8 mouse cellular contexts compared by ENCODE assay signal in the genomic region with DNA sequence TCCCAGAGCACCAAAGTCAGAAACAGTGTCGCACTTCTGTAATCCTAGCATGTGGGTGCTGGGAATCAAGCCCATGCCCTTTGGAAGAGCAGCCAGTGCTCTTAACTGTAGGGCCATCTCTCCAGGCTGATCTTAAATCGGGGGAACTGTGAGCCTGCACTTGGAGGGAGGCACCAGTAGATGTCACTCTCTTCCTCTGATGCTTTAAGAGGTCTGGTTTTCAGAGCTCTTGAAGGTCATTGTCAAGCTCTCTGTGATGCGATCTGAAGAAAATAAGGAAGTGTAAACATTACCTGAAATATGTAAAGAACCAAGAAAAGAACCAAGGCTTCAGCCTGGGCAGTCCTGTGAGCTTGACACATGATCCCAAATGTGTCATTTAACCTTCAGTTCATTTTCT. TPM values are rescaled to one million over a fixed set of nuclear protein-coding genes. Genes with fewer than 3 reads are reported as not detected.
DNase-seq lines count a peak whose midpoint lies in the region; ATAC-seq lines count a peak whose summit lies in the region.

No protein-coding gene starts in this region.

- intact Hi-C loops in left cerebral cortex, postnatal 25 days (cut with DNase I) = loop anchor here (5.0 kb wide), 4 partner anchors 154 to 376 kb away; no protein-coding TSS in a partner anchor

- 15% methylated on average over 3 of the region's 3 CpGs for WGBS in hindbrain, embryonic 16.5 days
- 14% methylated on average over 3 of the region's 3 CpGs for WGBS in neural tube, embryonic 14.5 days

- no peak overlapping the region for H3K9ac ChIP-seq in hindbrain, embryonic 16.5 days (ENCODE audit: low read depth, low read length)
- H3K9ac ChIP-seq in neural tube, embryonic 14.5 days (replicated peaks; ENCODE audit: low read depth, low read length) = no peak overlapping the region

- H3K9me3 ChIP-seq in hindbrain, embryonic 16.5 days (ENCODE audit: control insufficient read depth, low read length) = no peaks in the 10 kb centered on the region
- no peaks in the 10 kb centered on the region for H3K9me3 ChIP-seq in neural tube, embryonic 14.5 days (ENCODE audit: control insufficient read depth, low read length)

- H3K27me3 ChIP-seq in hindbrain, embryonic 16.5 days (replicated peaks; ENCODE audit: control insufficient read depth, insufficient read depth, low read length) = no peaks in the 10 kb centered on the region
- no peaks in the 10 kb centered on the region for H3K27me3 ChIP-seq in neural tube, embryonic 14.5 days (ENCODE audit: control insufficient read depth, insufficient read depth, low read length)

- DNase-seq in ovary, postnatal 14 days (ENCODE audit: low spot score) = peak; percentile 21
- DNase-seq in ovary, postnatal 10 days (ENCODE audit: low spot score) = no peak
- DNase-seq in left cerebral cortex, postnatal 25 days (ENCODE audit: low spot score in 2 of 2) = peak; percentile 57 to 79
- no peak for DNase-seq in urinary bladder, postnatal 25 days (ENCODE audit: low spot score)

- H3K27ac ChIP-seq in hindbrain, embryonic 16.5 days (ENCODE audit: low read depth, low read length) = no peak overlapping the region
- H3K27ac ChIP-seq in neural tube, embryonic 14.5 days (ENCODE audit: low read depth, low read length) = no peak overlapping the region

- no peaks in the 10 kb centered on the region for H3K36me3 ChIP-seq in hindbrain, embryonic 16.5 days (ENCODE audit: control insufficient read depth, insufficient read depth, low read length)
- H3K36me3 ChIP-seq in neural tube, embryonic 14.5 days (ENCODE audit: control insufficient read depth, insufficient read depth, low read length) = no peaks in the 10 kb centered on the region

- no peak overlapping the region for H3K4me2 ChIP-seq in hindbrain, embryonic 16.5 days (ENCODE audit: low read length)
- no peak overlapping the region for H3K4me2 ChIP-seq in neural tube, embryonic 14.5 days (ENCODE audit: low read depth, low read length)

- no peak overlapping the region for H3K4me3 ChIP-seq in hindbrain, embryonic 16.5 days (ENCODE audit: low read length)
- no peak overlapping the region for H3K4me3 ChIP-seq in neural tube, embryonic 14.5 days (ENCODE audit: low read depth, low read length)

- peak; percentile 83 for ATAC-seq in activated CD4-positive, CD25-positive, alpha-beta regulatory T cell, adult 4 months
- ATAC-seq in common myeloid progenitor, adult 5-6 weeks (replicated peaks; ENCODE audit: low read depth, poor library complexity, severe bottlenecking) = peak; percentile 93
- peak; percentile 83 for ATAC-seq in hindbrain, embryonic 16.5 days
- peak; percentile 71; the same call in 1 of the 2 replicates for ATAC-seq in neural tube, embryonic 14.5 days (ENCODE audit: low read depth)

- no peaks in the 10 kb centered on the region for H3K4me1 ChIP-seq in hindbrain, embryonic 16.5 days (ENCODE audit: control insufficient read depth, insufficient read depth, low read depth, low read length)
- no peaks in the 10 kb centered on the region for H3K4me1 ChIP-seq in neural tube, embryonic 14.5 days (ENCODE audit: control insufficient read depth, insufficient read depth, low read length)

RNA-seq across cellular contexts. Expression of gene Gnb5, which starts 23.3 kb away (rescaled TPM):
- 10 to 100 TPM in 1 of 2 experiments, 1 to 10 TPM in 1; 7.4 to 10.3 TPM for polyA plus RNA-seq in activated CD4-positive, CD25-positive, alpha-beta regulatory T cell, adult 4 months (2017; shearing (Covaris generic))
- 2.2 and 3.0 TPM in 2 replicates for total RNA-seq in common myeloid progenitor, adult 5-6 weeks (2017)
- polyA plus RNA-seq in hindbrain, embryonic 16.5 days (2015; fragmentation: Nextera tagmentation; extraction: Ambion mirVana) = 89.1 and 97.7 TPM in 2 replicates
- 100 to 1,000 TPM; 151 to 154 TPM for total RNA-seq in left cerebral cortex, postnatal 25 days (2021)
- 103 and 113 TPM in 2 replicates for polyA plus RNA-seq in neural tube, embryonic 14.5 days (2014; fragmentation: Nextera tagmentation; extraction: Ambion mirVana)

RNA-seq across cellular contexts. Expression of gene Myo5c, which starts 51.0 kb away (rescaled TPM):
- not detected for polyA plus RNA-seq in activated CD4-positive, CD25-positive, alpha-beta regulatory T cell, adult 4 months (2017; shearing (Covaris generic))
- total RNA-seq in common myeloid progenitor, adult 5-6 weeks (2017) = 0.63 and 1.1 TPM in 2 replicates
- polyA plus RNA-seq in hindbrain, embryonic 16.5 days (2015; fragmentation: Nextera tagmentation; extraction: Ambion mirVana) = 0.41 and 0.51 TPM in 2 replicates
- total RNA-seq in left cerebral cortex, postnatal 25 days (2021) = 1 to 10 TPM; 3.0 to 4.2 TPM
- polyA plus RNA-seq in neural tube, embryonic 14.5 days (2014; fragmentation: Nextera tagmentation; extraction: Ambion mirVana) = 0.40 and 0.84 TPM in 2 replicates

Comparison
In these comparisons a context has a peak if more than half of its experiments do, and no peak if none do; other contexts are left out.
1. DNase-seq: peak in ovary, postnatal 14 days (single experiment) and left cerebral cortex, postnatal 25 days (2 of 2); none in ovary, postnatal 10 days (single experiment) and urinary bladder, postnatal 25 days (single experiment).
2. Peak in every context shown above with its lines, with median percentiles within 50 percentile points of each other: ATAC-seq.